ENCODE assay signal across 14 mouse cellular contexts in the genomic region with DNA sequence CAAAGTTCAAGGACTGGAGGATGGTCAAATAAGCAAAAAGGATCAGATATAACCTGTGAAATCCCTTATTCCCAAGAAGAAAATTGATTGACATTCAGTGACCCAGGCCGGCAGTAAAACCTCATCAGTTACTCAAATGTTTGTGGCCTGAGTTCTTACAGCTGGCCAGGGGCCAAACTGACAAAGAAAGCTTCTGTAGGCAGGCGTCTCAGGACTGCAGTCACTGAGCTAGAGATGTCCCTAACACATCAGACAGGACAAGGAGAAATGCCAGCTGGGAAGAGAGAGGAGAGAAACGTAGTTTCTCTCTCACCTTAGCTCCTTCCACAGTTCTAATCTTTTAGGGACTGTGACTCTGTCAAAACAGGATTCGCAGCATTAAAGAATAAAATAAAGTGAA.
"Had no signal": no experiment of that assay in that cellular context is flagged by ENCODE, and none has a peak within 500 bp of the region (broad histone marks: within the 10 kb centered on the region; RNA-seq: fewer than 3 reads in every experiment).

No protein-coding gene starts in this region.

- H3K36me3 ChIP-seq: limb, embryonic 12.5 days; liver, embryonic 13.5 days; midbrain, embryonic 10.5 days; midbrain, embryonic 15.5 days; neural tube, embryonic 12.5 days; stomach, embryonic 15.5 days had no signal

- DNase-seq: kidney, adult 8-10 months; layer of hippocampus, adult 9-11 months; liver; liver, embryonic 13.5 days; liver, postnatal 0 days; lung, postnatal 36 days; spleen, adult 18-20 months; thymus, adult 2 months; thymus, postnatal 25 days had no signal

- H3K27me3 ChIP-seq: limb, embryonic 12.5 days; liver, embryonic 13.5 days; midbrain, embryonic 15.5 days; neural tube, embryonic 12.5 days; stomach, embryonic 15.5 days had no signal

- H3K27ac ChIP-seq: limb, embryonic 12.5 days; liver, embryonic 13.5 days; midbrain, embryonic 10.5 days; midbrain, embryonic 15.5 days; neural tube, embryonic 12.5 days; stomach, embryonic 15.5 days had no signal

- H3K9me3 ChIP-seq: limb, embryonic 12.5 days; liver, embryonic 13.5 days; midbrain, embryonic 10.5 days; midbrain, embryonic 15.5 days; neural tube, embryonic 12.5 days; stomach, embryonic 15.5 days had no signal

- H3K4me1 ChIP-seq: limb, embryonic 12.5 days; liver, embryonic 13.5 days; midbrain, embryonic 10.5 days; midbrain, embryonic 15.5 days; neural tube, embryonic 12.5 days; stomach, embryonic 15.5 days had no signal

- H3K4me3 ChIP-seq: limb, embryonic 12.5 days; liver, embryonic 13.5 days; midbrain, embryonic 10.5 days; midbrain, embryonic 15.5 days; neural tube, embryonic 12.5 days; stomach, embryonic 15.5 days had no signal
